Mouse (Mus musculus): Measurements from ENCODE around the gene Brca2. TPM values are rescaled to one million over a fixed set of nuclear protein-coding genes. Genes with fewer than 3 reads are reported as not detected.

Gene Brca2
- polyA plus RNA-seq, 1 experiment = 19.7 TPM

- no peak overlapping the region for H3K27ac ChIP-seq (ENCODE audit: control insufficient read depth, insufficient read depth, low read depth, low read length, poor library complexity)
- TF ChIP-seq CTCF (IDR thresholded peaks at IDR 0.05; ENCODE audit: control insufficient read depth, insufficient read depth, low read length) (no peak), POLR2A (IDR thresholded peaks at IDR 0.05; ENCODE audit: borderline replicate concordance, control insufficient read depth, low read depth, low read length) (no peak)
- H3K4me1 ChIP-seq (ENCODE audit: control insufficient read depth, insufficient read depth, low read length) = no peaks in the 10 kb centered on the region
- 97% methylated on average over 2 of the region's 2 CpGs for WGBS
- H3K4me3 ChIP-seq (replicated peaks; ENCODE audit: control insufficient read depth, low read depth, low read length) = no peak overlapping the region
Observed at GRCm38 (mm10) chr5:150543184-150543583, 20.8 kb downstream of the Brca2 start.

- H3K4me1 ChIP-seq (ENCODE audit: control insufficient read depth, insufficient read depth, low read length) = no peaks in the 10 kb centered on the region
- H3K4me3 ChIP-seq (replicated peaks; ENCODE audit: control insufficient read depth, low read depth, low read length) = no peak overlapping the region
- TF ChIP-seq CTCF (IDR thresholded peaks at IDR 0.05; ENCODE audit: control insufficient read depth, insufficient read depth, low read length) (no peak), POLR2A (IDR thresholded peaks at IDR 0.05; ENCODE audit: borderline replicate concordance, control insufficient read depth, low read depth, low read length) (no peak)
- no peak overlapping the region for H3K27ac ChIP-seq (ENCODE audit: control insufficient read depth, insufficient read depth, low read depth, low read length, poor library complexity)
- 78% methylated on average over 3 of the region's 3 CpGs for WGBS
Observed at GRCm38 (mm10) chr5:150551637-150552036, 29.2 kb downstream of the Brca2 start.

GRCm38 (mm10) chr5:150559519-150560103 is 37.2 kb downstream of the Brca2 start:
- WGBS = 95% methylated on average over 6 of the region's 6 CpGs
- Histone ChIP-seq H3K4me3 (replicated peaks; ENCODE audit: control insufficient read depth, low read depth, low read length) (no peak overlapping the region), H3K27ac (ENCODE audit: control insufficient read depth, insufficient read depth, low read depth, low read length, poor library complexity) (no peak overlapping the region), H3K4me1 (ENCODE audit: control insufficient read depth, insufficient read depth, low read length) (no peaks in the 10 kb centered on the region)
- TF ChIP-seq CTCF (IDR thresholded peaks at IDR 0.05; ENCODE audit: control insufficient read depth, insufficient read depth, low read length) = no peak
- TF ChIP-seq POLR2A (IDR thresholded peaks at IDR 0.05; ENCODE audit: borderline replicate concordance, control insufficient read depth, low read depth, low read length) = no peak

- H3K27ac ChIP-seq (ENCODE audit: control insufficient read depth, insufficient read depth, low read depth, low read length, poor library complexity) = no peak overlapping the region
- 91% methylated on average over 5 of the region's 5 CpGs for WGBS
- TF ChIP-seq CTCF (IDR thresholded peaks at IDR 0.05; ENCODE audit: control insufficient read depth, insufficient read depth, low read length) (no peak), POLR2A (IDR thresholded peaks at IDR 0.05; ENCODE audit: borderline replicate concordance, control insufficient read depth, low read depth, low read length) (no peak)
- H3K4me3 ChIP-seq (replicated peaks; ENCODE audit: control insufficient read depth, low read depth, low read length) = no peak overlapping the region
- H3K4me1 ChIP-seq (ENCODE audit: control insufficient read depth, insufficient read depth, low read length) = no peaks in the 10 kb centered on the region
Observed at GRCm38 (mm10) chr5:150560851-150561250, 38.4 kb downstream of the Brca2 start.

- Histone ChIP-seq H3K4me3 (replicated peaks; ENCODE audit: control insufficient read depth, low read depth, low read length) (no peak overlapping the region), H3K27ac (ENCODE audit: control insufficient read depth, insufficient read depth, low read depth, low read length, poor library complexity) (no peak overlapping the region), H3K4me1 (ENCODE audit: control insufficient read depth, insufficient read depth, low read length) (no peaks in the 10 kb centered on the region)
- TF ChIP-seq POLR2A (IDR thresholded peaks at IDR 0.05; ENCODE audit: borderline replicate concordance, control insufficient read depth, low read depth, low read length) = no peak
- no peak for TF ChIP-seq CTCF (IDR thresholded peaks at IDR 0.05; ENCODE audit: control insufficient read depth, insufficient read depth, low read length)
Observed at GRCm38 (mm10) chr5:150561376-150561775, 38.9 kb downstream of the Brca2 start.

- no peak overlapping the region for H3K27ac ChIP-seq (ENCODE audit: control insufficient read depth, insufficient read depth, low read depth, low read length, poor library complexity)
- TF ChIP-seq POLR2A (IDR thresholded peaks at IDR 0.05; ENCODE audit: borderline replicate concordance, control insufficient read depth, low read depth, low read length) (no peak), CTCF (IDR thresholded peaks at IDR 0.05; ENCODE audit: control insufficient read depth, insufficient read depth, low read length) (no peak)
- no peak overlapping the region for H3K4me3 ChIP-seq (replicated peaks; ENCODE audit: control insufficient read depth, low read depth, low read length)
- no peaks in the 10 kb centered on the region for H3K4me1 ChIP-seq (ENCODE audit: control insufficient read depth, insufficient read depth, low read length)
- 77% methylated on average over 5 of the region's 5 CpGs for WGBS
Observed at GRCm38 (mm10) chr5:150561783-150562182, 39.4 kb downstream of the Brca2 start.

GRCm38 (mm10) chr5:150564426-150564825 is 42.0 kb downstream of the Brca2 start:
- no peaks in the 10 kb centered on the region for H3K4me1 ChIP-seq (ENCODE audit: control insufficient read depth, insufficient read depth, low read length)
- TF ChIP-seq POLR2A (IDR thresholded peaks at IDR 0.05; ENCODE audit: borderline replicate concordance, control insufficient read depth, low read depth, low read length) = no peak
- no peak for TF ChIP-seq CTCF (IDR thresholded peaks at IDR 0.05; ENCODE audit: control insufficient read depth, insufficient read depth, low read length)
- H3K27ac ChIP-seq (ENCODE audit: control insufficient read depth, insufficient read depth, low read depth, low read length, poor library complexity) = no peak overlapping the region
- no peak overlapping the region for H3K4me3 ChIP-seq (replicated peaks; ENCODE audit: control insufficient read depth, low read depth, low read length)
- 91% methylated on average over 6 of the region's 6 CpGs for WGBS

GRCm38 (mm10) chr5:150566226-150566625 is 43.8 kb downstream of the Brca2 start:
- H3K4me1 ChIP-seq (ENCODE audit: control insufficient read depth, insufficient read depth, low read length) = no peaks in the 10 kb centered on the region
- WGBS = 66% methylated on average over 3 of the region's 3 CpGs
- no peak overlapping the region for H3K27ac ChIP-seq (ENCODE audit: control insufficient read depth, insufficient read depth, low read depth, low read length, poor library complexity)
- H3K4me3 ChIP-seq (replicated peaks; ENCODE audit: control insufficient read depth, low read depth, low read length) = no peak overlapping the region
- TF ChIP-seq POLR2A (IDR thresholded peaks at IDR 0.05; ENCODE audit: borderline replicate concordance, control insufficient read depth, low read depth, low read length) (no peak), CTCF (IDR thresholded peaks at IDR 0.05; ENCODE audit: control insufficient read depth, insufficient read depth, low read length) (no peak)

GRCm38 (mm10) chr5:150566971-150567370 is 44.5 kb downstream of the Brca2 start:
- TF ChIP-seq POLR2A (IDR thresholded peaks at IDR 0.05; ENCODE audit: borderline replicate concordance, control insufficient read depth, low read depth, low read length) (no peak), CTCF (IDR thresholded peaks at IDR 0.05; ENCODE audit: control insufficient read depth, insufficient read depth, low read length) (no peak)
- Histone ChIP-seq H3K4me1 (ENCODE audit: control insufficient read depth, insufficient read depth, low read length) (no peaks in the 10 kb centered on the region), H3K4me3 (replicated peaks; ENCODE audit: control insufficient read depth, low read depth, low read length) (no peak overlapping the region), H3K27ac (ENCODE audit: control insufficient read depth, insufficient read depth, low read depth, low read length, poor library complexity) (no peak overlapping the region)
- WGBS = 91% methylated on average over 5 of the region's 5 CpGs
